Mouse (Mus musculus) kidney, postnatal 14 days (tissue): ENCODE measurements around the gene Klhl29.

Experiments
- DNase-seq: peaks from one replicate; pipeline ENCODE4 v3.0.0; 2022; ENCODE audit warnings: mixed read lengths

Klhl29 gene

DNA sequence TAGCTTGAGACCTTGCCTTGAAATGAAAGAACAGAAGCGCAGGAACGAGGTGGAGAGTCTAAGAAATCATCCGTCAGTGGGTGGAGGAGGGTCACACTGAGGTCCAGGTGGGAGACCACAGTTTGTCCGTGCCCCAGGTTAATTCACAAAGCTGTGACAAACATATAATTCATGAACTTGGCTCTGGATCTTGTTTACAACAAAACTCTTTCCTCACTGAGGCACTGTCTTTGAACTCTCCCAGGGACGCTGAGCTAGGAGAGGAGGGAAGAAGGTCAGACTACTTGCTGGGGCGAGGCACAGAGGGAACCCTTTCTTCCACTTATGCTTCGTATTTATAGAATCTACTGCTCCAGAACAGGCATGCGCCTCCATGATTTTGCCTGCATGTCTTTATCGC, 161.2 kb downstream of the Klhl29 start:
- DNase-seq: no peak

DNA sequence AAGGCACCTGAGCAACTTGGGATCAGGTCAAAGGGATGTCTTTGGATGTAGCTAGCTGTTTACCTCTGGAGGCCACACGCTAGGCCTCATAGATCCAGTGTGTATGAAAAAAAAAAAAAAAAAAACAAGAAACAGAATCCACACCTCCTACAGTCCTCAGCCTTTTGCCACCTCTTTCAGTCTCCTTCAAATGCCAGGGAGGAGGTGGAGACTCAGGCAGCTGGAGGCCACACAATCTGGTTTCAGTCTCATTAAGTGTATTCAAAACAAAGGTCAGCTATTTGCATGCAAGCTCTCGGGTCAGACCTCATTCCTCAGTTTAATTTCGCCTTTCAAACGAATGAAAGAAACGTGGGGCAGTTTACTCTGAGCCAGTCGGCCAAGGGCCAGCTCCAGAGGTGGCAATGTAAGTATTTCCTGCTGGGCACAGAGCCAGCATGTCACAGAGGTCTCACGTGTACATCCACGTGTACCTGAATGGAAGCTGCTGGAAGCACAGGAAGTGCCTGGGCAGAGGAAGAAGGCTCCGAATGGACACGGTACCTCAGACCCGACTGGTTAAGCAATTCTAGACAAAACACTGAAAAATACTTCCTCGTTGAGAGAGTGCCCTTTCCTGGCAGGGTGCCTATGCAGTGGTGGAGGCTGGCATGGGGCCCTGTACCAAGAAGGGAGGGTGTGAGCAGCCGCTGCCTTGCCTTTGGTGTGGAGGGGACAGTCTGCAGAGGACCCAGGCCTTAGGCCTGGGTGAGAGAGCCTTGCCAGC, 162.0 kb downstream of the Klhl29 start:
- DNase-seq: peak; percentile 95

DNA sequence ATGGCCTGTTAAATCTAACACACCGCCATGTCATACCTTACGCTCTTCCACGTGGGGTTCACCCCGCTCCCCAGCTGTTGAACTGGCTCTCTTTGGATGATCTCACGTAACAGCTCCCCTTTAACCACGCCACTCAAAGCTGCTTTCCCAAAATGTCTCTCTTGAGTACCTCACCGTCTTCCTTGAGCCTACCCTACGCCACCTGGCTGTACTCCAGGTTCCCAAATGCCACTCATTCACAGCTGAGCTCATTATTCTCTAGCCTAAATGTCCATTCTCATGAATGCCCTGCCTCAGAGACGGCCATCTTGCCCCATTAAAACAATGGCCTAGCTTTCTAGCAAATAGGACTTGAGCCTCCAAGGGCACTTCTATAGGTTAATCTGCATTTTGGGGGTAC, 163.6 kb downstream of the Klhl29 start:
- DNase-seq: no peak

DNA sequence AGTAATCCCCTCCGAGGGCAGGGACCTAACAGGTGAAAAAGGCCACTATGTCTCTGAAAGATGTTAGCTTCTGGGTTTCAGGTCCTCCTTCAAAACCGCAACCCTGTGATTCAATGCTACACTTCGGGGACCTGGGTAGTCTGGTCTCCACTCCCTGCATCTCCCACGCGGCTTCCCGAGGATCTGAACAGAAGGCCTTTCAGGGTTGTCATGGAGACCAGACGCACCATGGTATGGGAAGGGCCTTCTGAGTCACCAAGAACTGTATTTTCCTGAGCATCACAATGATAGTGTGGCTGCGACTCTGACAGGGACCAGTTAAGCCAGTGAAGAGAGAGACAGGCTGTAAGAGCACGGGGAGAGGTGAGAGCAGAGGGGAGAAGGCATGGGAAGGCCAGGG, 164.7 kb downstream of the Klhl29 start:
- no peak for DNase-seq

DNA sequence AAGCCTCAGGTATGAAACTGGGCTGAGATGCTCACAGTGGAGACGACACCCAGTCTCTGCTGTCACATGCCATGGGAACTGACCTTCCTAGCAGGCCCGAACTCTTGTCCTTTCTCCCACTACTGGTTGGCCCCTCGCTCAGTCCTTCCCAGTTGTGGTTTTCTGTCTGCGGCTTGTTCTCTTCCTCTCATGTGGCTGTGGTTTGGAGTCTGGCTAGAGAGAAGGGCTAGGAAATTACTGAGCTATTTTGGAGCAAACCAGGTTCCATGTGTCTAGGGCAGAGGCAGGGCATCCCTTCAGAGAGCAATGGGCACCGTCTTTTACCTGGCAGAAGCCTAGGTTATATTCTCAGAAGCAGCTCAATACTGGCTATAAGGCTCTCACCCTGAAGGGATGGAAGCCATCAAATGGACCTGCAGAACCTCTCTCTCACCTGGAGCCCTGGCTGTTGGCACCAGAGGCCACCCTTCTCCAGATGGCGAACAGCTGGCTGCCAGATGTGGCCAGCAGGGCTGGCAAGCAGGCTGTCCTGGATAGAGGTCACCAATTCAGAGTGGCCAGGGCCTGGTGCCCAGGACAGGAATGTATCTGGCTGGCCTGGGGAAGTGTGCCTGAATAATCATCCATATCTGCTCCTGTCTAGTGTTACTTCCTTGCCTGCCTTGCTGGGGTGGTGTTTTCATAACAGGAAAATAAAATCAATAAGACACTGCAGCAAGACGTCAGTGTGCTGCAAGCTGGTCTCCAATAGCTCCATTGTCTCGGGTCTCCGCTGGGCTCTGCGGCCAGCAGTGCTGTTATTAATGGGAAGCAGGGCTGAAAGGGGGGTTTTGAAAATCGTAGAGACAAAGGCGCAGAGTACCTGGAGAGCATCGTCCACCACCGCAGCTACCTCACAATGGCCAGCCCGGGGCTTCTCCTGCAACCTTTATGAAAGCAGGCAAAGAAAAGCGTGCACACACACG, 167.3 kb downstream of the Klhl29 start:
- DNase-seq: no peak

DNA sequence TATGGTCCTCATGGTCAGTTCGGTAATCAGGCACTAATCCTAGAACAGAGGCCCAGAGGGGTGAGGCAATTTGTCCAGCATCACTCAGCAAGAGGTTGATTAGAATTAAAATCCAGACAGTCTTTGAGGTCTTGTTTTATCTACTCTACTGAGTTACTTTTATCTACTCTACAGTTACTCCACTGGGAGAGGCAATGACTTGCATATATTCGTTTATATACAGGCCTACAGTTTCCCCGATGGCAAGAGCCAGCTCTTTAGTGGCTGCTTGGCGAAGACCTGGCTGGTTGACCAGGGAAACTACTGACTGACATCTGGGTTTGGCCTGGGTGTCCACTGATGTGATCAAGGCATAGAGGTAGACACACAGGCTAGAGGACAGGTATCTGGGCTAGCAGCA, 168.3 kb downstream of the Klhl29 start:
- DNase-seq: no peak

DNA sequence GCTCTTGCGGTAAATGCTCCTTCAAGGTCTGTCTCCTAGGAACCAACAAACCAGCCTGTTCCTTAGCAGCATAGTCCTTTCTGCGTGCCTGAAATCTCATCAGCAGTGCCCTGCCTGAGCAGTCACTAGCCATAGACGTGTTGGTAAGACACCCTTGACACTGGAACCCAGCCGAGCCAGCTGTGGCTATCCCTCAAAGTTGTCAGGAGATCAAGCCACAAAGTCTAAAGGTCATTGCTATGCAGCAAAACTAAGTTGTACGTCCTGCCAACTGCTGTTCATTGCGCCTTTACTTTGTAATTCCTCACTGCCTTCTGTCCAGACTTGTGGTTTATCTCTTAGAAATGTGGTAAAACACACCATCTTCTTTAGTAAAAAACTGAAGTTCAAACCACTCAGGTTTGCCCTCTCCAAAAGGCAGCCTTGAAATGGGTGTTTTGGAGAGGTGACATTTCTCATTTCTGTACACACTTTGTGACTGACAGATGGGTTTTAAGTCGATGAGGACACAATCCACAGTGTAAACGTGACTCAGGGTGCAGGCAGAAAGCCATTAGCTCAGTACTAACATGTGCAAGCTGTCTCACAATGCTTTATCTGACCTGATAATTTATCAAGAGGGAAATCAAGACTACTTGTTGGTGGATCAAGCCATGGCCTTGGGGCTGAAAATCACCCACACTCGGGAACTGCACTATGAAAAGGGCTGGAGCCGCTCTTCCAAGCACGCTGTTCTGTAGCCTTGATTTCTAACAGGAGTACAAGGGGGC, 171.2 kb downstream of the Klhl29 start:
- DNase-seq: peak; percentile 59

DNA sequence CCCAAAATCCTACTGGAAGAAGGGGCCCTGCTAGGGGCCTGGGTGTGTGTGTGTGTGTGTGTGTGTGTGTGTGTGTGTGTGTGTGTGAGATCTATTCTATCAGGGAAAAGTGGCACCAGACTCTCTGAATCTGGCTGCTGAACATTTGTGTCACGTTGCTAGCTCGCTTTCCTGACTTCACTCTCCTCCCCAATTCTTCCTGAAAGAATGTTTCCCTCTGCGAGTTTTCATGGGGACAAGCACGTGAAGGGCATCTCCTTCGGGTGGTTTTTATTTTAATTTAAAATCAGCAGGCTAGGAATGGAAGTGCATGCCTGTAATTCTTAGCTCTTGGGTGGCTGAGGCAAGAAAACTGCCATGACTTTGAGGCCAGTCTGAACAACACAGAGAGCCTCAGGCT, 172.1 kb downstream of the Klhl29 start:
- no peak for DNase-seq

DNA sequence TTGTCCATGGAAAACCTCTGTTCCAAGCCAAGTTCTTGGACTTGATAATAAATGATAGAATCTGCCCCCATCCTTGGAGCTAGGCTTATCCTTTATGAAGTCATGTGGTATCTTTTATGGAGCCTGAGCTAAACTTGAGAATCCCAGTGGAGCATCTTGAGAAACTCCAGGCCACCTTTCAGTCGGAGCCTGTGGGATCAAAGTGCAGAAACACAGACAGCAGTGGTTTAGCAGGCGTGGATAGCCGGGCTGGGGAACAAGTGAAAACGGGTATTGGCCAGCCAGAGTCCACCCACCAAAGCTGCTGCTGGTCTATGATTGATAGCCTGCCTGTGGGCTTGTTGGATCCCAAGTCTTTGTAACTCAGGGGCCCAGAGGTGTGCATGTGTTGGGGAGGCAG, 177.2 kb downstream of the Klhl29 start:
- peak; percentile 59 for DNase-seq

DNA sequence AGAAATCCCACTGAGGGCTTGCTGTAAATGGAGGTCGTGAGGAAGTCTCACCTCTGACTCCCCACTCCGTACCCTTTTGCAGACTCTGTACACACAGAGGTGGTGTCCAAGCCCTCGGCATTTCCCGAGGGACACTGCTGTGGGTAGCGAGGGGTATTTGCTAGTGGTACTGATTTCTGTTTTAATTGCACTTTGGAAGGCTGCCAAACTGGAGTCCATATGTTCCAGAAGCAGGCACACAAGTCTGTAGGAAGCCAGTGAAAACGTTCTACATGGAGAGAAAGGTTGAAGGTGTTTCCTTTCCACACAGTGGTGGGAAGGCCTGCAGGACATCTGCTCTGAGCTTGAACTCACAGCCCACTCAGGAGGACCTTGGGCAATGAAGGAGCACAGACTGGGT, 181.3 kb downstream of the Klhl29 start:
- no peak for DNase-seq

DNA sequence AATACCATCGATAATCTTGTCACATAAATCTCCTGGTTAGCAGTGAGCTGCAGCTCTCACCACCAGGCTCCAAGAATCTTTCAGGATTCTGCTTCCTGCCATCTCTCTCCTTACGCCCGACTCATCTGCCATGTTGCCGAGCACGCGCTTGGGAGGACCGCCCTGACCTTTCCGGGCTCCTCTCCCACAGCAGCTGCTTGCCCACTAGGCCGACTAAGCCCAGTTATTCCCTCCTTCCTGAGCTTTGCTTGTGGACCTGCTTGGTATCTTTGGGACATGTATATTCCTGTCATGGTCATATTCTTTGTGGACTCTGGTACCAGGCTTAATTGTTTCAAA, 183.1 kb downstream of the Klhl29 start:
- no peak for DNase-seq

DNA sequence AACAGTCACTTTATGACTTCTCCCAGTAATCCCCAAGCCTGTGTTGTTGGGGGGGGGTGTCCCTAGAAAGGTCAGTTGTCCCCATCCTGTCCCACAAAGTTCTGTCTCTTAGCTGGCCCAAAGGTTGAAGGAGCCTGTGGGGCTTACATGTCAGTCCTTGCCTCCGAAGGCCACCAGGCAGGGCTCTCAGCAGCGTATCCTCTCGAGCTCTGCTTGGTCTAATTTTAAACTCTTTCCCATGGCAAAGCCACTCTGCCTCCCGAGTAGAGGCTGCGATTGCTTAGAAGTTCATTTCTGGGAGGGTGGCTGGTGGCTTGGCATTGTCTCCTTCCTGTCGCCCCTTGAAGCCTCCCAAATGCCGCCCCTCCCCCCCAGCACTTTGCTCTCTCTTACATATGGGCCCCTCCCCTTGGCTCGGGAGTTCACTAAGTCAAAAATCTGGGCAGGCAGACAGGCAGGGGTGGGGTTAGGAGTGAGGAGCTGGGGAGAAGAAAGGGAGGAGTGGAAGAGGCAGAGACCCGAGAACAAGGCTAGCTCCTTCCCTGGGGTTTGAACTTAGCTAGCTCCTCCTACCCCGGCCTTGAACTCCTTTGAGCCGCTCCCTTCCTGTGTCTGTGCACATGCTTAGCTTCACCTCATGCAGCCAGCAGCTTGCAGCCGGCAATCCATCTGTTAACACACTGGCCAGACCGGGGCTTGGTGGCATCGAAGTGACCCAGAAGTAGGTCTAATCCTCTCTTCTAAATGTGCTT, 183.7 kb downstream of the Klhl29 start:
- DNase-seq: peak; percentile 81

DNA sequence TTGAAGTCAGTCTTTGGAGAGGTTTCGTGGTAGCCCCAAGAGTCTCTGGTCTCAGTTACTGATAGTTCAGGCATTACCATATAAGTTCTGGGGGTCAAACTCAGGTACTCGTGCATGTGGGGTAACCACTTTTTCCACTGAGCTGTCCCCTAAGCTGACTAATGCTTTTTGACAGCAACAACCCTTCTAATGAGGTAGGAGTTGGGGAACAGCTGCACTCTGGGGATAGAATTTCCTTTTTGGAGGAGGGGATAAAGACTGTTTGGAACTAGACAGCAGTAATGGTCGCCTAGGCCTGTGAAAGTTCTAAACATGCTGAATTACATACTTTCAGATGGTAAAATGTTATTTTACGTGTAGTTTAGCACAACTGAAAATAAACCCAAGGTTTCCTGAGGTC, 184.3 kb downstream of the Klhl29 start:
- DNase-seq: no peak

DNA sequence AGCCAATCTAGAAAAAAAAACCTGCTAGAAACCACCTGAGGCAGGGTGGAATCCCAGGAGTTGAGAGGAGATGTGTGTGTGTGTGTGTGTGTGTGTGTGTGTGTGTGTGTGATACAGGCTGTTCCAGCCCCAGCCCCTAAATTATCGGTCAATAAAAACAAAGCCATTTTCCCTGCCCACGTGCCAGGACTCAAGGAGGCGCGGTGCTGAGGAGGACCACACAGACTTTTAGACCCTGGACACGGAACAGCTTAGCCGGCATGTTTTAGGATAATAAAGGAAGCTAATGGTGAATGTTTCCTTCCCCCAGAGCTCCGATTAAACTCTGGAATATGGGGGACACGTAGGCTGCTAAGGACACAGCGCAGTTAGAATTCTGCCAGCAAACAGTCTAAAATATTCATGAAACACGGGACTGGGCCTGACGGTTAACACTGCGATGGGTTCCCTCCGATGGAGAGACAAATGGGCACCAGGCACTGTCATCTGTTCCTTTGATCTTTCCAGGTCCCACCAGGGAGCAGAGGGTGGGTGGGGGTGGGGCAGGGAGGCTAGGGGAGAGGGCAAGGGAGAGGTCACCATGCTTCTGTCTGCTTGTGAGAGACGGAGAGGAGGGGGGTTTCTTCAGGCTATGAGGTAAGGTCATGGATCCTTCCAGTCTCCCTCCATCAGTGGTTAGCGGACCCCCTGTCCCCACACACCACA, 185.9 kb downstream of the Klhl29 start:
- no peak for DNase-seq

DNA sequence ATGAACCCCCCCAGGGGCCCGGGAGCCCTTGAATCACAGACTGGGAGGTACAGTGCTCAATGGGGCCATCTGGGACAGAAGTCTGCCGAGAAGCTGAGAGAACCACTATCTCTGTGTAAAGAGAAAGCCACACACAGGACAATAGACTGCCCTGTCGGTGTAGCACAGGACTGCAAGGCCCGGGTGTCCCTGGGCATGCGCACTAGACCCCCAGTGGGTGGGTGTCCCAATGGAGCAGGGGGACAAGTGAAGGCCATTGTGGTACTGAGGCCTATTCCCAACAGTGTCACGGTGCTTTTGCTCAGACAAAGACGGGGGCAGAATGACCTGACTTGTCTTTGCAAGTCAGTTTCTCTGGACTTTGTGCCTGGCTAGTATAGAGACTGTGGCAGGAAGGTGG, 186.6 kb downstream of the Klhl29 start:
- DNase-seq: no peak

DNA sequence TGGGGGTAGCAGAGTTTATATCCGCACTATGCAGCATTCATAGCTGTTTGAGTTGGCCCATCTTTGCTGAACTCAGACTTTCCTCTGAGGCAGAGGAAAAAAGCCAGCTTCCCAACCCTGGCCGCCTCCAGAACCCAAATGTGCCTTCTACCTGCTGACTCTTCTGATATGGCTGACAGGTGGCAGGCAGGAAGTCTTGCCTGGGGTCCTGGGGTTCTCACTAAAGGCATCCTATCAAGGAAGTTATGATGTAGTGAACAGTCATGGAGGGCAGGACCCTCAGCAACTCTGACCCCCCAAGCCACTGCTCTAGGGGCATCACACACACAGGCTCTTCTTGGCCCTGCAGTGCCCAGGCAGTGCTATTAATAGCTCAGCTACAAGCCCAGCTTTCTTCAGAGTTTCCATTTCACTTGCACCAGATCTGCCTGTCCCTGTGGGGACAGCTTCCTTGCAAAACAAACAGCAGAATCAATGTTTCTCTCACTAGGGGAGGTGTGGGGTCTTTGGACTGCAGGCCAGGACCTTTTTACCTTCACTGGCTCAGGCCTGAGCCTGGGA, 187.6 kb downstream of the Klhl29 start:
- no peak for DNase-seq

DNA sequence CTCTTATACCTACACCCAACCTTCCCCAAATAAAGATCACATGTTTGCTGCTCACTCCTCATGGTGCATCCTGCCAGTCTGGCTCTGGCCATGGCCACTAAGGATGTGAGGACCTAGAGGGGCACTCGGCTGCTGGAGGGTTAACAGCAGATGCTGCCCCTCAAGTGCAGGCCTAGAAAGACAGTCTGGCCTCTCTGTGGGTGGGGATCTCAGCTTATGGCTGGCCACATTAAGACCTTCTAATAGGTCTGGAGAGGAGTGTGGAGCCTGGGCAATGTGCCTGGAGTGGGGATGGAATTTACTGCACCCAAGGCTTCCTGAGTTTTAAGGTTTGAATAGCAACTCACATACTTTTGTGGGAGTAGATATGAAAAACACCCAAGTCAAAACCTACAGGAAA, 188.8 kb downstream of the Klhl29 start:
- DNase-seq: peak; percentile 28

DNA sequence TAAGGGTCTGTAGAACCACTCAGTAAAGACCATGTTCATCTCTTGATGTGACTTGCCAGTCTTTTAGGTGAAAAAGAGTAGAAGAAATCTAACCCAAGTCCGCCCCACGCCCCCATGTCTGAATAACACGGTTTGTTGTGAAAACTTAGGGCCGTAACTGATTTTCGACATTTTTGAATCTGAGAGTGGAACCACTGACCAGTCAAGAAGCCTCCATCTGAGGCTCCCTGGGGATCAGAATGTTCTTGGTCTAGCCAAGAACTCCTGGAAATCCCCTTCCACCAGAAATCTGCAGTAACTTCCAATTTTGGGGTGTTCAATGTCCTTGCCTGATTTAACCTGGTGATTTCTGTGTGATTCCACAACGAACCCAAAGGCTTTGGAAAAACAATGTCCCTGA, 189.9 kb downstream of the Klhl29 start:
- no peak for DNase-seq

DNA sequence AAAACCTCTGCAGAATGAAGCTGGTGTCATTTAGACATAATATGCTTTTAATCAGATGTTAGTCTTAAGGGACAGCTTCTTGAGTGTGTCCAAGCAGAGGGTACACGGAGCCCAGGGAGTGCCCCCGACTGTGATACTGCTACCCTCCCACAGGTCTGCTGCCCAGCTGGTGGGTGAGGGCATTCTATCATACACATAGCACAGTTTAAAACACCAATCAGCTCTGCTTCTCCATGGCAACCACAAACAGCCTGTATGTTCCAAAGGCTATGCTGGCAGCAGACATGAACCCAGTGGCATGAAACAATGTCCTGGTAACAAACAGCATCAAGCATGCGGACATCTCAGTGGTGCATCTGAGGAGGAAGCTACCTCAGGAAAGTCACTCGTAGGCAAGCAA, 192.9 kb downstream of the Klhl29 start:
- no peak for DNase-seq

DNA sequence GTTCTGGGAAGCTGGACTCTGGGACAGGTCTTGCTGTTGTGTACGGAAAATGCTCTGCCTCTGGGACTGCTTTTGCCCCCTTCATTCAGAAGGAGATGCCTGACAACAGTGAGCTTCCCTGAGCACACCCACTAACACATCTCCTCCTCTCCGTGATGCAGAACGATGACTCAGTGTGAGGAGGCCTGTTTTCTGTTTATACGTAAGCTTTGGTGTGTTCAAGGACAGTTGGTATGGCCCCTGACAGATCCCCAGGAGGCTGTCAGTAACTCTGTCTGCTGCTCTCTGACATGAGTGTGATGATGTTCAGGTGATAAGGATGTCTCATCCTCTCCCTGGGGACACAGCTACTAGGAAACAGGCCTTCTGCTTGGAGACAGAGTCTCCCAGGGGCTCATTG, 193.3 kb downstream of the Klhl29 start:
- no peak for DNase-seq

DNA sequence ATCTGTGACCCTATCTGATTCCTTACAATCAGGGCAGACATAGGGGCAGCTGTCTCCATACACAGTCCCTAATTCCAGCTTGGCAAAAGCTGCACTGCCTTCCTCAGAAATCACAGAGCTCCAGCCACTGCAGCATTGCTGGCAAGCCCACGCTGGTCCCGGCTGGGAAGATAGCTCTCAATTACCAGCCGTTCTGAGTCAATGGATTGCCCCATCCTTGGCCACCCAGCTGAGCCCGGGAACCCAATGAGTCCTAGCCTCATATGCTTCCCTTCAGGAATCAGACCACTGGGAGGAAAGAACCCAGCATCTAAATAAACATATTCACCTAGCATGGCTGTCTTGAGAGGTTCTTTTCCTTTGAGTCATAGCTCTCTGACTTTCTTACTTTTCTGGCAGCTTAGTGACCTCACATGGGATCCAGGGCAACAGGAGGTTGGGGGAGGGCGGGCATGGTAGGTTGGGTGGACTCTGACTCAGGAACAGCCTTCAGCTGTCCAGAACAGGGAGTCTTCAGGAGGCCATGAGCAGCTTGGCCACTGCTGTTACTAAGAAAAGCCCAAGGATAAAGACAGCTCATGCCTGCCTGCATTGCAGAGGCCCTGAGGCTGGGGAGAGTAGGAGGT, 198.7 kb downstream of the Klhl29 start:
- peak; percentile 14 for DNase-seq
